In the genomic region with DNA sequence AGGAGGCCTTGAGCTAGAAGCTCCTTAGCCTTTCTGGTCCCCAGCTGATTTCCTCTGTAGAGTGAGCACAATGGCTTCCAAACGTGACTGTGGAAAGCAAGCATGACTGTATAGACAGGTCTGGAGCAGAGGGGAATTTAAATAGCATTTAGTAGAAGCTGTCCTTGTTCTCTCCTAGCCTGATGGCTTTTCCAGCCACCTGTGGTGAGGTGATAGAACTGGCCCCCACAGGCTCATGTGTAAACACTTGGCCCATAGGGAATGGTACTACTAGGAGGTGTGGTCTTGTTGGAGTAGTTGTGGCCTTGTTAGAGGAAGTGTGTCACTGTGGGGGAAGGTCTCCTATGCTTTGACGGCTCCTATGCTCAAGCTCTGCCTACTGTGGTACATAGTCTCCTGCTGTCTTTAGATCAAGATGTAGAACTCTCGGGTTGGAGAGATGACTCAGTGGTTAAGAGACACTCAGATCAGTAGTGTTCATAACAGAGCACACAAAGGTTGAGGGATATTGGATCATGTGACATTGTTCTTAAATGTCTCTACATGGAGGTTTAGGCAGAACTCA, we compare ENCODE assay signal across 19 mouse cellular contexts. TPM values are rescaled to one million over a fixed set of nuclear protein-coding genes. Genes with fewer than 3 reads are reported as not detected.
A peak's percentile ranks its signal among the peaks of the same experiment; 100 is the strongest.
DNase-seq lines count a peak whose midpoint lies in the region; ATAC-seq and TF ChIP-seq lines count a peak whose summit lies in the region.
"Had no signal": no experiment of that assay in that cellular context is flagged by ENCODE, and none has a peak within 500 bp of the region (broad histone marks: within the 10 kb centered on the region; RNA-seq: fewer than 3 reads in every experiment).

No protein-coding gene starts in this region.

- H3K4me3 ChIP-seq in erythroblast, embryonic 14.5 days (replicated peaks): peak overlapping the region; percentile 86
- no peak overlapping the region for H3K4me3 ChIP-seq in liver, postnatal 0 days (ENCODE audit: low read depth, low read length)

- H3K4me1 ChIP-seq in erythroblast, embryonic 14.5 days (ENCODE audit: control insufficient read depth): peaks cover 37% of the 10 kb centered on the region
- peaks cover 26% of the 10 kb centered on the region for H3K4me1 ChIP-seq in liver, postnatal 0 days (ENCODE audit: insufficient read depth)

- no peaks in the 10 kb centered on the region for H3K9me3 ChIP-seq in erythroblast, embryonic 14.5 days (ENCODE audit: control insufficient read depth, low read length)
- no peaks in the 10 kb centered on the region for H3K9me3 ChIP-seq in liver, postnatal 0 days (ENCODE audit: low read length)
- H3K9me3 ChIP-seq: limb, embryonic 10.5 days; midbrain, embryonic 12.5 days had no signal

- H3K27ac ChIP-seq in liver, postnatal 0 days (ENCODE audit: low read depth): peak overlapping the region; percentile 95
- H3K27ac ChIP-seq: midbrain, embryonic 12.5 days had no signal

- TF ChIP-seq CTCF in liver, postnatal 0 days (IDR thresholded peaks at IDR 0.05; ENCODE audit: low read depth): no peak

- DNase-seq in 416B (ENCODE audit: low read depth): peak; percentile 64
- peak; percentile 55 for DNase-seq in induced T-regulatory cell, adult 2 months (ENCODE audit: low read depth)
- DNase-seq in liver, postnatal 0 days: no peak
- DNase-seq in gastrocnemius, postnatal 25 days: no peak
- DNase-seq in adrenal gland, postnatal 36 days: no peak
- no peak for DNase-seq in layer of hippocampus, postnatal 10 days (ENCODE audit: low spot score in 2 of 2)
- DNase-seq: cerebellum, adult 8-10 months; heart, postnatal 10 days; right cerebral cortex, postnatal 25 days; thymus, postnatal 25 days had no signal

- no peak for ATAC-seq in erythroblast, adult 5-6 weeks (replicated peaks; ENCODE audit: low FRiP score, poor library complexity, severe bottlenecking)
- no peak for ATAC-seq in liver, postnatal 0 days
- ATAC-seq: lung, postnatal 0 days; Patski had no signal

- H3K4me2 ChIP-seq in liver, postnatal 0 days (ENCODE audit: low read depth, low read length): peak overlapping the region; percentile 94; the same call in 1 of the 2 replicates

- 54% methylated on average over 3 of the region's 3 CpGs for WGBS in liver, postnatal 0 days (ENCODE audit: insufficient replicate concordance)

- TF ChIP-seq EP300 in liver, postnatal 0 days (IDR thresholded peaks at IDR 0.05; ENCODE audit: low read depth): no peak

- peaks cover 5% of the 10 kb centered on the region; the same call in 1 of the 2 replicates for H3K27me3 ChIP-seq in erythroblast, embryonic 14.5 days (ENCODE audit: control insufficient read depth)
- H3K27me3 ChIP-seq in liver, postnatal 0 days (ENCODE audit: insufficient read depth, low read length): no peaks in the 10 kb centered on the region
- H3K27me3 ChIP-seq: Patski had no signal

- H3K9ac ChIP-seq in liver, postnatal 0 days (replicated peaks): 0 out of 2 replicates have a peak overlapping the region, but pooled peaks have one; percentile 21

- no peaks in the 10 kb centered on the region for H3K36me3 ChIP-seq in erythroblast, embryonic 14.5 days (ENCODE audit: control insufficient read depth)
- H3K36me3 ChIP-seq in liver, postnatal 0 days (replicated peaks; ENCODE audit: insufficient read depth, low read length): no peaks in the 10 kb centered on the region
- H3K36me3 ChIP-seq: limb, embryonic 10.5 days; midbrain, embryonic 12.5 days had no signal

RNA-seq across cellular contexts. Expression of a gene that starts 1.2 kb away (rescaled TPM):
- 0.06 and 0.13 TPM in 2 replicates for polyA plus RNA-seq in erythroblast, embryonic 14.5 days (2012)
- total RNA-seq in erythroblast, adult 5-6 weeks (2015; ENCODE audit: low replicate concordance): 7.9 and 11.5 TPM in 2 replicates
- 7.1 and 10.3 TPM in 2 replicates for total RNA-seq in erythroblast, adult 5-6 weeks (2017; ENCODE audit: low replicate concordance)
- polyA plus RNA-seq in liver, postnatal 0 days (2015; fragmentation: Nextera tagmentation; extraction: Ambion mirVana): 7.8 and 8.8 TPM in 2 replicates
- total RNA-seq in gastrocnemius, postnatal 25 days (2021): 1 to 10 TPM; 7.4 to 7.5 TPM
- 10 to 100 TPM; 23.9 to 38.2 TPM for total RNA-seq in adrenal gland, postnatal 36 days (2021)
- total RNA-seq in layer of hippocampus, postnatal 10 days (2021): 1 to 10 TPM; 7.8 to 9.0 TPM

RNA-seq across cellular contexts. Expression of a gene that starts 34.9 kb away (rescaled TPM):
- 0.01 TPM in 1 of 2 replicates, not detected in the other for polyA plus RNA-seq in erythroblast, embryonic 14.5 days (2012)
- not detected in 2 replicates for total RNA-seq in erythroblast, adult 5-6 weeks (2015; ENCODE audit: low replicate concordance)
- not detected in 2 replicates for total RNA-seq in erythroblast, adult 5-6 weeks (2017; ENCODE audit: low replicate concordance)
- polyA plus RNA-seq in liver, postnatal 0 days (2015; fragmentation: Nextera tagmentation; extraction: Ambion mirVana): 0.04 and 0.06 TPM in 2 replicates
- total RNA-seq in gastrocnemius, postnatal 25 days (2021): not detected
- under 1 TPM in 1 of 2 experiments, not detected in 1; 0.16 TPM for total RNA-seq in adrenal gland, postnatal 36 days (2021)
- not detected for total RNA-seq in layer of hippocampus, postnatal 10 days (2021)
- total RNA-seq: granulocyte monocyte progenitor cell, adult 5-6 weeks; heart, postnatal 10 days had no signal
- polyA plus RNA-seq: large intestine, adult 2 months; limb, embryonic 10.5 days; lung, postnatal 0 days; midbrain, embryonic 12.5 days; neural tube, embryonic 11.5 days; Patski had no signal

RNA-seq across cellular contexts. Expression of a gene that starts 41.3 kb away (rescaled TPM):
- 1.1 and 1.2 TPM in 2 replicates for polyA plus RNA-seq in erythroblast, embryonic 14.5 days (2012)
- 3.1 and 10.4 TPM in 2 replicates for total RNA-seq in erythroblast, adult 5-6 weeks (2015; ENCODE audit: low replicate concordance)
- total RNA-seq in erythroblast, adult 5-6 weeks (2017; ENCODE audit: low replicate concordance): 7.0 and 29.6 TPM in 2 replicates
- polyA plus RNA-seq in liver, postnatal 0 days (2015; fragmentation: Nextera tagmentation; extraction: Ambion mirVana): 41.3 and 41.4 TPM in 2 replicates
- total RNA-seq in gastrocnemius, postnatal 25 days (2021): 10 to 100 TPM; 15.9 to 21.0 TPM
- 10 to 100 TPM; 47.9 to 55.5 TPM for total RNA-seq in adrenal gland, postnatal 36 days (2021)
- total RNA-seq in layer of hippocampus, postnatal 10 days (2021): 10 to 100 TPM; 74.4 to 78.0 TPM

Comparison
In these comparisons a context has a peak if more than half of its experiments do, and no peak if none do; other contexts are left out.
1. DNase-seq: peak in 416B (single experiment) and induced T-regulatory cell, adult 2 months (single experiment); none in liver, postnatal 0 days (single experiment), gastrocnemius, postnatal 25 days (single experiment), adrenal gland, postnatal 36 days (0 of 2) and layer of hippocampus, postnatal 10 days (0 of 2).